Mouse (Mus musculus) intestine, postnatal 0 days (tissue): ENCODE data around the gene Sptssb. TPM values are rescaled to one million over a fixed set of nuclear protein-coding genes. Genes with fewer than 3 reads are reported as not detected.

Source experiments
- ATAC-seq: fragments of 200-750 bp; cut with Nextera tagmentation; 2 replicates; pipeline ENCODE4 v1.8.0; 2017; ENCODE audit warnings: mild to moderate bottlenecking, moderate TSS enrichment, moderate library complexity
- H3K27ac ChIP-seq: fragments of 300-500 bp; sonication (generic); 2 replicates; pipeline ENCODE4 v1.5.1; 2014; ENCODE audit warnings: mild to moderate bottlenecking, low read depth, low read length, moderate library complexity
- H3K27me3 ChIP-seq: fragments of 300-500 bp; sonication (generic); replicated peaks from 2 replicates; pipeline ENCODE4 v1.6.1; 2014; ENCODE audit warnings: low read length, mixed read lengths; ENCODE audit not compliant: control insufficient read depth, insufficient read depth
- H3K36me3 ChIP-seq: fragments of 300-500 bp; sonication (generic); 2 replicates; pipeline ENCODE4 v1.6.1; 2014; ENCODE audit warnings: mild to moderate bottlenecking, moderate library complexity; ENCODE audit not compliant: control insufficient read depth, insufficient read depth
- H3K4me1 ChIP-seq: fragments of 300-500 bp; sonication (generic); replicated peaks from 2 replicates; pipeline ENCODE4 v1.6.1; 2014; ENCODE audit warnings: antibody characterized with exemption, low read length, mixed read lengths; ENCODE audit not compliant: control insufficient read depth, insufficient read depth
- H3K4me2 ChIP-seq: fragments of 300-500 bp; sonication (generic); replicated peaks from 2 replicates; pipeline ENCODE4 v1.6.1; 2014; ENCODE audit warnings: low read depth, mild to moderate bottlenecking, moderate library complexity
- H3K4me3 ChIP-seq: fragments of 300-500 bp; sonication (generic); 2 replicates; pipeline ENCODE4 v1.5.1; 2014; ENCODE audit warnings: low read depth, low read length
- H3K9ac ChIP-seq: fragments of 300-500 bp; sonication (generic); 2 replicates; pipeline ENCODE4 v1.6.1; 2014; ENCODE audit warnings: mild to moderate bottlenecking, low read depth, low read length
- H3K9me3 ChIP-seq: fragments of 300-500 bp; sonication (generic); 2 replicates; pipeline ENCODE4 v1.6.1; 2016; ENCODE audit warnings: mixed run types; ENCODE audit not compliant: control insufficient read depth
- CTCF ChIP-seq: sonication (generic); IDR thresholded peaks from 2 replicates; pipeline ENCODE4 v1.5.1; 2016; ENCODE audit warnings: low read depth, mild to moderate bottlenecking, control low read depth, antibody characterized with exemption, moderate library complexity
- WGBS: fragments of 180-500 bp; shearing (Covaris S2); extraction: QIAGEN DNeasy Blood & Tissue Kit; methylation state at CpG from one replicate; pipeline ENCODE4 v1.1.7; 2014; 5-methylcytosine and 5-hydroxymethylcytosine counted together
- polyA plus RNA-seq: library from polyadenylated mRNA; unstranded; fragments of >200 nt; fragmentation: Nextera tagmentation; extraction: Ambion mirVana; gene quantifications from 2 replicates; pipeline ENCODE4 v1.2.1, GENCODE M21; 2015

Sptssb gene
- polyA plus RNA-seq, 1 experiment from 2014 or later = 7.0 TPM

- H3K9me3 ChIP-seq = no peaks in the 10 kb centered on the region
- no peak overlapping the region for H3K4me2 ChIP-seq
- H3K4me3 ChIP-seq = no peak overlapping the region
- 70% methylated on average over 1 of the region's 1 CpGs for WGBS
- no peaks in the 10 kb centered on the region for H3K36me3 ChIP-seq
- H3K9ac ChIP-seq = no peak overlapping the region
- H3K4me1 ChIP-seq = no peaks in the 10 kb centered on the region
- H3K27me3 ChIP-seq = no peaks in the 10 kb centered on the region
- ATAC-seq = no peak
- H3K27ac ChIP-seq = no peak overlapping the region
- TF ChIP-seq CTCF = no peak
These were observed 56.6 kb downstream of the Sptssb start for GRCm38 (mm10) chr3:69803137-69803536.

DNA sequence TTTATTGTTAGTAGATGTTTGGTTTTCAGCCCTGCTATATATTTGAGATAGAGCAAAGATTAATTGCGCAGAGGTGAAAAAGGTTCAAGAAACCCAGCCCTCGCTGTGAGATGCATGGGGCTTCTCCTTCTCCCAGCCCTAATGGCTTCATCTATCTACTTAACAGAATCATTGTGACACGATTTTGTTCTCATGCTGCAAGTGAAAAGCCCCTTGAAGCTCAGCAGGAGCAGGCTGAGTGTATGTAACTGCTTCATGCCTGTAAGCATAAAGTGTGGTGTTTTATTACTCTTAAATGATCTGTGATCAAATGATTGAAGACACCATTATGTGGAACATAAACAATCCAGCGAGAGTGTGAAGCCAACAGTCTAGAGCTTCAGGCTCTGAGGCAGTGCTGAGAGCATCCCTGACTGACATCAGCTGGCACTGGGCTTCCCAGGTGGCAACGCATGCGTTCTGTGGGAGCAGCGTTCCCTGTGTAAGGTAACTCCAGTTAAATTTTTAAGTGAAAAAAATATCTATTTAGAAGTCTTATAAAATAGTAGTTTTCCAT lies 58.8 kb downstream of the Sptssb start:
- no peak overlapping the region for H3K27ac ChIP-seq

DNA sequence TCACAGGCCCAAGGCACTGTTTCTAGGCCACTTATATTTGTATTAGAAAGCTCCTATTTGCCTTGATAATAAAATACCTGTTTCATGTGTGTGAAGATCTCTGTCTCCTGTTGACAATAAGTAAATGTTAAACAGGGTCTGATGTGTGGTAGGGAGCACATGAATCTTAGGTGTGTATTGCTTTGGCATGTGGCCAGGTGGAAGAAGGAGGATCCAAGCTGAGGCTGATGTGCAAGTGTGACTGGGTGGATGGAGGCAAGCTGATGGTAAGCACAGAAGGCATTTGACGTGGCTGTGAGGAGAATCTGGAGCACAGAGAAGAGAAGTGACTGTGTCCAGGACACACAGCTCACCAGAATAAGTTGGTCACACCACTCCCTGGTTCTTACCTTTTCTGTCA lies 60.6 kb downstream of the Sptssb start:
- no peaks in the 10 kb centered on the region for H3K36me3 ChIP-seq
- no peaks in the 10 kb centered on the region for H3K27me3 ChIP-seq
- no peak overlapping the region for H3K4me2 ChIP-seq
- H3K9me3 ChIP-seq = no peaks in the 10 kb centered on the region
- H3K4me3 ChIP-seq = no peak overlapping the region
- 70% methylated on average over 1 of the region's 1 CpGs for WGBS
- TF ChIP-seq CTCF = no peak
- no peak overlapping the region for H3K27ac ChIP-seq
- H3K4me1 ChIP-seq = no peaks in the 10 kb centered on the region
- H3K9ac ChIP-seq = no peak overlapping the region
- ATAC-seq = no peak

More for the DNA sequence above, 58.8 kb downstream of the Sptssb start:
- Histone ChIP-seq H3K9ac (no peak overlapping the region), H3K4me1 (no peaks in the 10 kb centered on the region), H3K36me3 (no peaks in the 10 kb centered on the region), H3K9me3 (no peaks in the 10 kb centered on the region), H3K4me2 (no peak overlapping the region), H3K4me3 (no peak overlapping the region), H3K27me3 (no peaks in the 10 kb centered on the region)
- WGBS = 50% methylated on average over 7 of the region's 7 CpGs
- no peak for ATAC-seq
- TF ChIP-seq CTCF = no peak

DNA sequence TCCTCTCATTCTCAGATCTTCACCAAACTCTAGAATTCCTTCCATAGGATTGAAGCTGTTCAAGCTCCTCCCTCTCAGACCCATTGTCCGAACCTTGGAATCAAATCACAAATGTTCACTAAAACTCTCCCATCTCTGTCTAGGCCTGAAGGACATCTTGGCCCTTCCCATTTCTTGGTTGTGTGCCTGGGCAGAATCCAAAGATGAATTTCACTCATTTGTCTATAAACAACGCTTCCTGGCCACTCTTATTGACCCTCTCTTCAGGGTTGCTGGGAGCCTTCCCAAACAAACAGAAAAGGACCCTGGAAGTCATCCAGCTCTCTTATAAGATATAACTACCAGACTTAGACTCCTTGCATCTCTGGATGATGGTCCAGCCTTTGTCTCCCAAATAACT lies 61.8 kb downstream of the Sptssb start:
- Histone ChIP-seq H3K36me3 (no peaks in the 10 kb centered on the region), H3K9ac (no peak overlapping the region), H3K27ac (no peak overlapping the region), H3K9me3 (no peaks in the 10 kb centered on the region; the same call in 1 of the 2 replicates), H3K4me2 (no peak overlapping the region), H3K4me3 (no peak overlapping the region), H3K27me3 (no peaks in the 10 kb centered on the region), H3K4me1 (no peaks in the 10 kb centered on the region)
- 66% methylated on average over 2 of the region's 2 CpGs for WGBS
- ATAC-seq = no peak
- TF ChIP-seq CTCF = no peak

- Histone ChIP-seq H3K9ac (no peak overlapping the region), H3K36me3 (no peaks in the 10 kb centered on the region), H3K4me1 (no peaks in the 10 kb centered on the region), H3K27me3 (no peaks in the 10 kb centered on the region), H3K9me3 (no peaks in the 10 kb centered on the region; the same call in 1 of the 2 replicates), H3K27ac (no peak overlapping the region), H3K4me3 (no peak overlapping the region), H3K4me2 (no peak overlapping the region)
- whole genome bisulfite sequencing = 83% methylated on average over 4 of the region's 4 CpGs
- no peak for ATAC-seq
- no peak for TF ChIP-seq CTCF
These were observed 62.2 kb downstream of the Sptssb start for GRCm38 (mm10) chr3:69797533-69797932.

GRCm38 (mm10) chr3:69792823-69793417 lies 66.8 kb downstream of the Sptssb start:
- Histone ChIP-seq H3K4me1 (no peaks in the 10 kb centered on the region), H3K27ac (no peak overlapping the region), H3K9me3 (no peaks in the 10 kb centered on the region; the same call in 1 of the 2 replicates), H3K9ac (no peak overlapping the region), H3K4me3 (no peak overlapping the region), H3K36me3 (no peaks in the 10 kb centered on the region), H3K4me2 (no peak overlapping the region), H3K27me3 (no peaks in the 10 kb centered on the region)
- 48% methylated on average over 3 of the region's 3 CpGs for WGBS
- no peak for ATAC-seq
- no peak for TF ChIP-seq CTCF
